Mouse (Mus musculus) brown adipose tissue, adult 24 weeks (tissue): ENCODE results near the gene 1700010B08Rik. TPM values are rescaled to one million over a fixed set of nuclear protein-coding genes. Genes with fewer than 3 reads are reported as not detected.
A peak's percentile ranks its signal among the peaks of the same experiment; 100 is the strongest.
"Not testable (repeated sequence)": the region's sequence is repeated elsewhere in the genome, so short reads cannot be mapped to it uniquely, and the experiment has no call there.

Experiments
- H3K27ac ChIP-seq: fragments of 200-500 bp; replicated peaks from 2 replicates; pipeline ENCODE4 v1.5.1; 2012; ENCODE audit warnings: low read depth, mild to moderate bottlenecking, low read length
- H3K4me1 ChIP-seq: fragments of 200-500 bp; 2 replicates; pipeline ENCODE4 v1.6.1; 2012; ENCODE audit warnings: low read length, mixed read lengths; ENCODE audit not compliant: control insufficient read depth, insufficient read depth, insufficient read length
- H3K4me3 ChIP-seq: fragments of 200-500 bp; 2 replicates; pipeline ENCODE4 v1.5.1; 2012; ENCODE audit warnings: low read depth, mild to moderate bottlenecking, low read length, moderate library complexity; ENCODE audit not compliant: insufficient read depth
- polyA plus RNA-seq: library from polyadenylated mRNA; stranded (reverse); fragments of >200 nt; gene quantifications from 2 replicates; pipeline ENCODE4 v1.2.4, GENCODE M21; 2012; ENCODE audit not compliant: missing spikeins, insufficient read depth, insufficient read length

1700010B08Rik gene
- polyA plus RNA-seq, 1 experiment: not detected

GRCm38 (mm10) chr2:173705827-173706551 lies 13.2 kb upstream of the 1700010B08Rik start:
- no peak overlapping the region for H3K4me3 ChIP-seq
- no peak overlapping the region for H3K27ac ChIP-seq
- H3K4me1 ChIP-seq: peaks cover 6% of the 10 kb centered on the region; the same call in 1 of the 2 replicates

GRCm38 (mm10) chr2:173707626-173708025 lies 11.6 kb upstream of the 1700010B08Rik start:
- H3K4me3 ChIP-seq, H3K4me1 ChIP-seq, H3K27ac ChIP-seq: not testable (repeated sequence)

GRCm38 (mm10) chr2:173710193-173710592 lies 9.0 kb upstream of the 1700010B08Rik start:
- Histone ChIP-seq H3K4me3 (no peak overlapping the region), H3K4me1 (no peaks in the 10 kb centered on the region), H3K27ac (no peak overlapping the region)

GRCm38 (mm10) chr2:173712656-173713055 lies 6.6 kb upstream of the 1700010B08Rik start:
- Histone ChIP-seq H3K4me3 (no peak overlapping the region), H3K27ac (no peak overlapping the region), H3K4me1 (no peaks in the 10 kb centered on the region)

GRCm38 (mm10) chr2:173713241-173713640 lies 6.0 kb upstream of the 1700010B08Rik start:
- no peaks in the 10 kb centered on the region for H3K4me1 ChIP-seq
- H3K27ac ChIP-seq: no peak overlapping the region
- no peak overlapping the region for H3K4me3 ChIP-seq

GRCm38 (mm10) chr2:173714620-173715218 lies 4.5 kb upstream of the 1700010B08Rik start:
- no peak overlapping the region for H3K4me3 ChIP-seq
- H3K27ac ChIP-seq: no peak overlapping the region
- no peaks in the 10 kb centered on the region for H3K4me1 ChIP-seq

- Histone ChIP-seq H3K27ac (no peak overlapping the region), H3K4me3 (no peak overlapping the region), H3K4me1 (no peaks in the 10 kb centered on the region)
Measured at GRCm38 (mm10) chr2:173716966-173717365, 2.2 kb upstream of the 1700010B08Rik start.

- H3K4me3 ChIP-seq: no peak overlapping the region
- no peaks in the 10 kb centered on the region for H3K4me1 ChIP-seq
- H3K27ac ChIP-seq: no peak overlapping the region
Measured at GRCm38 (mm10) chr2:173722251-173722857, 3.1 kb downstream of the 1700010B08Rik start.

- Histone ChIP-seq H3K4me1 (no peaks in the 10 kb centered on the region), H3K27ac (no peak overlapping the region), H3K4me3 (no peak overlapping the region)
Measured at GRCm38 (mm10) chr2:173724382-173724781, 5.2 kb downstream of the 1700010B08Rik start.

GRCm38 (mm10) chr2:173724940-173725807 lies 6.0 kb downstream of the 1700010B08Rik start:
- H3K4me3 ChIP-seq: no peak overlapping the region
- no peak overlapping the region for H3K27ac ChIP-seq
- no peaks in the 10 kb centered on the region for H3K4me1 ChIP-seq

- H3K4me1 ChIP-seq: no peaks in the 10 kb centered on the region
Measured at GRCm38 (mm10) chr2:173725819-173726218, 6.6 kb downstream of the 1700010B08Rik start.

GRCm38 (mm10) chr2:173730444-173730966 lies 11.3 kb downstream of the 1700010B08Rik start:
- Histone ChIP-seq H3K4me1 (no peaks in the 10 kb centered on the region), H3K4me3 (no peak overlapping the region), H3K27ac (no peak overlapping the region)

More at GRCm38 (mm10) chr2:173725819-173726218, 6.6 kb downstream of the 1700010B08Rik start:
- H3K4me3 ChIP-seq: no peak overlapping the region
- H3K27ac ChIP-seq: no peak overlapping the region

- Histone ChIP-seq H3K27ac (no peak overlapping the region), H3K4me1 (peaks cover 15% of the 10 kb centered on the region), H3K4me3 (no peak overlapping the region)
Measured at GRCm38 (mm10) chr2:173734426-173734825, 15.2 kb downstream of the 1700010B08Rik start.

- Histone ChIP-seq H3K4me3 (peak within 1 kb of the TSS; percentile 87), H3K27ac (0 out of 2 replicates have a peak within 1 kb of the TSS, but pooled peaks have one; percentile 47), H3K4me1 (peaks cover 30% of the 10 kb centered on the region)
Measured at GRCm38 (mm10) chr2:173737222-173737989, 18.2 kb downstream of the 1700010B08Rik start, which contains the start of gene Vapb. Vapb (plus strand) TSS chr2:173737511.
